Mouse (Mus musculus): ENCODE measurements around the gene Serac1.
A peak's percentile ranks its signal among the peaks of the same experiment; 100 is the strongest.

Gene Serac1

DNA sequence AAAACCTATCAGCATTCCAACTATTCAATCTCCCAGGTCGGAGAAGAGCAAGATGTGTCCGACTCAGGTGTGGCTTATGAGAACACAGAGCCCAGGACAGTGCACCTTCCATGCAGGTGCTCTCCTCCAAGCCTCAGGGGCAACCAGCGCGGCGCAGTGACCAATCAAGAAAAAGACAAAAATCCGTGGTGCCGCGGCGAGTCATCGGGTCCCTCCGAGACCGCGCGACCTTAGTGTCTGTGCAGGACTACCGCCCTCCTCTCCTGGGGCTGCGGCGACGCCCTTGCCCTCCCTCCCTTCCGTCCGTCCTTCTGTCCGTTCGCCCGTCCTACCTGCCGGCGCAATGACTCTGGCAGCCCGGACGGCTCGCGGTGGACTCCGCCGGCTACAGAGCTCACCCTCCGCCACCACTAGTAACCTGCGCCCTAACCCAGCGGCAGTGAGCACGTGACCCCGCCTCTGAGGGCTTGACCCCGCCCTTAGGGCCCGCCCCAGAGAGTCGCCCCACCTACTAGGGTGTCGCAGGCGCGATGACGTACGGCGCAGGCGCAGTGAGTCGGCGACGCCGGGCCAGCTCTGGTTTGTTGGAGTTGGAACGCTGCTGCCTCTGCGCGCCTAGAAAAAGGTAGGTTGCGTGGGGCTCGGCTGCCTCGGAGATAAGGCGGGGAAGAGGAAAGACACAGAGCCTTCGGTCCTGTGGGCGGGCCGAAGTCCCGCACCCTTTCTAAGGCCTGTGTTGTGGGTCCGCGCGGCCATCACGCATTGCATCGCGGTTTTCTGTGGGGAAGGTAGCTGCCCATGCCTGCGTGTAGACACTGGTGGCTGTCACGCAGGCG lies at the start of gene Serac1, which contains the start of gene Gtf2h5:
Serac1 (minus strand) TSS at position 455 of the 836 bp plus-strand sequence.
Gtf2h5 (plus strand) TSS at position 500 of the 836 bp plus-strand sequence.
- peak; percentile 97 for DNase-seq (ENCODE audit: low read depth, low spot score)

DNA sequence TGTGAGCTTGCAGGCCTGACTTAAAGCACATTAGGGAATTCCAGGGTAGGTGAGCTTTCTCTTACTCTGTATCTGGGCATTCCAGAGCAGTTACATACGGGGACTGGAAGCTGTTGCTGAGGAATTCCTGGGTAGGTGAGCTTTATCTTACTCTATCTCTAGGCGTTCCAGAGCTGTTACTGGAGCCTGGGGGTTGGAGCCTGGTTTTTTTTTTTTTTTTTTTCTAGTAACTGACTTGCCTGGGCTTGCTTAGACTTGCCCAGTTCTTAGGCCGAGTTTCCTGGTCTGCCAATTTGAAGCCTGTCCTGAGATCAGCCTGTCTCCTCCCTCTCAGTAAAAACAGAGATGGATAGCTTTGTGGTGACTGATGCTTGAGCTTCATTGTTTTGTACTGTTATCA lies 48.5 kb upstream of the Serac1 start:
- peak; percentile 64 for DNase-seq (ENCODE audit: low read depth, low spot score)

DNA sequence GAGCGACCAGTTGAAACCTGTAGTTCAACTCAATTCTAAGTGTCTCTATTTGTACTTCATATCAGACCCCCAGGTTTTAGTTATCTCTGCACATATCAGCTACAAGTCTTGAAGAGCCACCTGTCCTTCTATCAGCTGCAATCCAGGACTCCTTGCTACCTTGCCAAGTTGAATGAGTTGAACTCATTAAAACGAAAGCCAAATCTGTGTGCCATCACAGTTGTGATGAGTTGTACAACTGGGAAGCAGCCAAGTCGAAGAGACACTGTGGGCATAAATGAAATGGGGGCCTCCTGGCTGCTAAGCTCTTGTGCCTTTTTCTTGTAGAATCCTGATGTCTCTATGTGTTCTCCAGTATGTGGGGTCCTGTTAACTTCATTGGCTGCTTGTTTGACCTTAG lies 45.9 kb upstream of the Serac1 start:
- no peak for DNase-seq (ENCODE audit: low read depth, low spot score)

DNA sequence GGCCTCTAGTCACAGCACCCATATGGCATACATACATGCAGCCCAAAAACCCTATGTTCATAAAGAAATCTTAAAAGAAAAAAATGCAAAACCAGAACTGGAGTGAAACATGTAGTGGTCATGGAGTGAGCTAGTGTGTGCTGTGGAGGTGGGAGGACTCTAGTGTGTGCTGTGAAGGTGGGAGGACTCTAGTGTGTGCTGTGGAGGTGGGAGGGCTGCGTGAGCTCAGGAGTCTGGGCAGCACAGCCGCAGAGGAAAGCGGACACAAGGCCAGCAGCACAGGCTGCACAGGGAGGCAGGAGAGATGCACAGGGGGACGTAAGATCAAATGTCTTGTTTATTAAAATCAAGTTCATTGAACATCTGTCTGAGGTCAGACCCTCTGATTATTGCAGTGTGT lies 44.2 kb upstream of the Serac1 start:
- DNase-seq (ENCODE audit: low read depth, low spot score), result no peak

DNA sequence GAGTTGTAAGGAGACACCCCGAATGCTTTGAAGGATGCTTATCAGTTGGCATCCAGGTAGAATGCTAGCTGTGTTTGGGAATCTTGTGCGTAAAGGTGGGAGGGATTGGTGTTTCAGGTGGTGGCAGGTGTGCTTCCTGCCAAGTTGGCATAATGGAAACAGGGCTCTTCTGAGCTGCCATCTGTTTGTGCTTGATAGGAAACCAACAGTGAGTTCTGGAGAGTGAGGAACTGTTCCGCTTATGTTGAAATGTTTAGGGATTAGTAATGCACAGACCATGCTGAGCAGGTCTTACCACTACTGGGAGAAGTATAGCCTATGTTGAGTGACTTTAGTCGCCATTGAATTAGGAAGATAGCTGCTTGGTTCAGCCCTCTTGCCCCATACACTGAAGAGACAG lies 39.3 kb upstream of the Serac1 start:
- no peak for DNase-seq (ENCODE audit: low read depth, low spot score)

DNA sequence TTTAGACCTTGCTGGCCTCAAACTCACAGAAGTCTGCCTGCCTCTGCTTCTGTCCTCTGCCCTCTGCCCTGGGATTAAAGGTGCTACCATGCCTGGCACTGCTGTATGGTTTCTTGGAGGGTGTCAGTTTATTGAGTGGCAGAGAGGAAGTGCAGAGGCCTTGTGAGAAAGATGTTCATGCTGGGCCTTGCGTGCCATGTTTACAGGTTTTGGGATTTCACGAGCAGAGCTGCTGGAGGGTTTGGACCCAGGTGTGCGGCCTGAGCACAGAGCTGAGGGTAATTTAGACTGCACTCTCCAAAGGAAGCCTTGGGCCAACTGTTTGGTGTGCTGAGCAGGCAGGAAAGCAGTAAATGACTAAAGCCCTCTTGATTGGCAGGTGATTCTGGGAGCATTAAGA lies 38.4 kb upstream of the Serac1 start:
- DNase-seq (ENCODE audit: low read depth, low spot score), result no peak

DNA sequence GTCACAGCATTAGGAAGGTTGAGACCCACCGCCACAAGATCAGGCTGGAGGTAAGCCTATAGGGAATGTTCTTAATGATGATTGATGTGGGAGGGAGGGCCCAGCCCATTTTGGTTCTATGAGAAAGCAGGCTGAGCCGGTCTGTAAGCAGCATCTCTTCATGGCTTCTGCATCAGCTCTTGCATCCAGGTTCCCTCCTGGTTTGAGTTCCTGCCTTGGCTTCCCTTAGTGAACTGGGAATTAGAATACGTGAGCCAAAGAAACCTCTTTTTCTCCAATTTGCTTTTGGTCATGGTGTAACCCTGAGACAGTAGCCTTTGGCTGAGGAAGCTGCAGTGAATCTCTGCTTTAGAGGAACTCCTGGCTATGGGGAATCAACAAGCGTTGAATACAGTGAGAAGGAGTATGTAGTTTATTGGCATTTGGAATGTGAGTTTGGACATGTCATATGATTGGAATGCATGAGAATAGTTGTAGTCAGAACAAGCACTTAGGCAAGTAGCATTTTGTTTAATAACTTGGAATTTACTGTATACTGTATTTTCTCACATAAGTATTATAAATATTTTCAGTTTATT lies 37.7 kb upstream of the Serac1 start:
- DNase-seq (ENCODE audit: low read depth, low spot score), result no peak

DNA sequence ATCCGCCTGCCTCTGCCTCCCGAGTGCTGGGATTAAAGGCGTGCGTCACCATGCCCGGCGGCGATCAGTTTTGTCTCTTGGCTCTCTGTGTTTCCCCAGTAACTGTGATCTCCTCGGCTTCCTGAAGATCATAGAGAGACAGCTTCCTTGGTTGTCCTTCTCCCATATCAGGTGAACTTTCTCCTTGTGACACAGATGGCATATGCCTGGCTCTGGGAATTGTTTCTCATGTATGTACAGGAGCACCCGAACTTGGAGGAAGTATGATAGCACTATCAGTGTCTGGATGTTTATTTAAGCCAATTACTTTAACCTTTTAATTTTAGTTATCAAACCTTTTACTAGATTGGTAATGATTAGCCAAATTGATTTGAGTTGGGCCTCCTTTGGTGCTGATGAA lies 35.5 kb upstream of the Serac1 start:
- DNase-seq (ENCODE audit: low read depth, low spot score), result no peak

DNA sequence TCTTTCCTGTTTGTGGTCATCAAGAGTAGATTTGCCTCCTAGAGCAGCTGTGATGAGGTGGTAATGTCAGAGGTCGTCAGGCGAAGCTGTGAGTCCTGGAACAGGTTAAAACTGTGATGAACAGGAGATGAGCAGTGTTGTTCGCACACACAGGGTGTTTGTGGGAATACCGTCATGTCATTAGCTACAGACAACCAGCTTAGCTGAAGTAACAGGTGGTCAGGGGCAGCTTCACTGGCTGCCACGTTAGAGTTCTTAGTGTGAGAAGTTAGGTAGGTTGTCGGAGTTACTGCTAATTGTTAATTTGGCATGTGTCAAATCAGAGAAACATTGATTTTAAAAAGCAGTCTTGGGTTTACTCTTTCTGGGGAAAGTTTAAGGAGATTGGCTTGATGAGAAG lies 34.1 kb upstream of the Serac1 start:
- DNase-seq (ENCODE audit: low read depth, low spot score), result no peak

DNA sequence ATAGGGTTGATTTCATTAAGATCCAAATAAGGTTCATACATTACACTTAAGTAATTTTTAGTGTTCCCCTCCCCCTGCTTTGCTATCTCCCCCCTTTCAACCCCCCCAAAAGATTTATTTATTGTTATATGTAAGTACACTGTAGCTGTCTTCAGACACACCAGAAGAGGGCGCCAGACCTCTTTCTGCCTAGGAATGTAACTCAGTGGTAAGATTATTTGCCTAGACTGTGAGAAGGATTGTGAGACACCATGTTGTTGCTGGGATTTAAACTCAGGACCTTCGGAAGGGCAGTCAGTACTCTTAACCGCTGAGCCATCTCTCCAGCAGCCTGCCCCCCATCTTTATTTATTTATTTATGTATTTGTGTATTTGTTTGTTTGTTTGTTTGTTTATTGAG lies 31.4 kb upstream of the Serac1 start:
- DNase-seq (ENCODE audit: low read depth, low spot score), result no peak

DNA sequence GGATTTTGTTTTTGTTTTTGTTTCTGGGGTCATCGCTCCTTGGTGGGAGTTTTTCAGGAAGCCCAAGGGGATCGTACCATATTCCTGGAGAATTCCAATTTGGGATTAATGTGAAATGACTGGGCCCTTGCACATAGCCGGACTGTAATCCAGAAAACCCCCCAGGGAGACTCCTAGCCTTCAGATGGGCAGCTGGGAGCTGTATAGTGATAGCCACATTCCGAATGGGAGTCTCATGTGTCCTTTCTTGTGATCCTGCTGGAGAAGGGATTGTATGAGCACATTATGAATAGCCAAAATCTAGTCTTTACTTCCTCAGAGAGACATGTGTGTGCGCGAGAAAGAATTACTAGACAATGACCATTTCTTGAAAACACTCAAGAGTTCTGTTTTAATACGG lies 28.6 kb upstream of the Serac1 start:
- DNase-seq (ENCODE audit: low read depth, low spot score), result no peak

DNA sequence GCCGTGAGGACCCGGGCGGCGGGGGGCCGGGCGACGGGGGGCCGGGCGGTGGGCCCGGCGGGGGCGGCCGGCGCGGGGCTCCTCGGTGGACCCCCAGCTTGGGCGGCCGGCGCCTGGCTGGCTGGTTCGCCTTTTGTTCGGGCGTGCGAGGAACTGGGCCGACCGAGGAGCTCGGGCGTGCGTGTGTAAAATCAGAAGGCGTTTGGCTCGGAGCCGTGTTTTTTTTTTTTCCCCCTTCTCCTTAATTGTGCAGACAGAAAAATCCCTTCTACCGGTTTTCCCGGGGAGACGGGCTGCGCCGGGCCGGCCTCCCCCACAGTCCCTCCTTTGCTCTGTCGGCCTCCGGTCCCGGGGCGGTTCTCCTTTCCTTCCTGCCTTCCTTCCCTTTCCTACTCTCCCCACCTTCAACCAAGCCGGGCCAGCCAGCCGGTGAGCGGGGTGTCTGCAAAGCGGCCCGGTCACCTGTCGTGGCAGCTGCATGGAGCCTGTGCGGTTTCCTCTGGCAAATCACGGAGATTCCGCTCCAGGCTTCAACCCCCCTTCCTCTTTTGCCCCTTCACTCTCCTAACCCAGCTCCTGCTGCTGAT lies 27.6 kb upstream of the Serac1 start:
- peak; percentile 36 for DNase-seq (ENCODE audit: low read depth, low spot score)

DNA sequence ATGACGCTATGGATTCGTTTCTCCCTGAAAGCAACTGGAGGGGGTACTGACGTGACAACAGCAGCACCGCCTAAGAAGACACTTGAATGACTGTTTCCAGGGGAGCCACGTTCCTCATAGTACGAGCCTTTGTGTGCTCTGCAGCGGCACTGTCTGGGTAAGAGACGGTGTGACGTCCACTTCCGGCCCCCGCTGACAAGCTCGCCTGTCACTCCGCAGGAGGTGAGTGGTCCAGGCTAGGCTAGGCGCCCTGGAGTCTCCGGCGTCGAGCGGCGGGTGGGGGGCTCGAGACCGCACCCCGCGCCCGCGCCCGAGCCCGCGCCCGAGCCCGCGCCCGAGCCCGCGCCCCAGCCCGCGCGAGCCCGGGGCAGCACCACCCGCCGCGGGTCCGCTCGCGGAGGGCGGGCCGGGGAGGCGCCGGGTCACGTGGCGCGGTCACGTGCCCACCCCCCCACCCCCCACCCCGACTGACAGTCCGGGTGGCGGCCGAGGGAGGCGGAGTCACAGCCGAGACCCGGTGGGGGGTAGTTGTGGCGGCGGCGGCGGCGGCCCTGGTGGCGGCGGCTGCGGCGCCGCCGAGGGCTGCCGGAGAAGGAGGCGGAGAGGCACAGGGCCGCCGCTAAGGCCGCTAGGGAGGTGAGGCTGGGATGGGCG lies 26.9 kb upstream of the Serac1 start, which contains the start of gene Tulp4:
Tulp4 (plus strand) TSS at position 77 of the 654 bp plus-strand sequence.
- DNase-seq (ENCODE audit: low read depth, low spot score), result peak; percentile 90

DNA sequence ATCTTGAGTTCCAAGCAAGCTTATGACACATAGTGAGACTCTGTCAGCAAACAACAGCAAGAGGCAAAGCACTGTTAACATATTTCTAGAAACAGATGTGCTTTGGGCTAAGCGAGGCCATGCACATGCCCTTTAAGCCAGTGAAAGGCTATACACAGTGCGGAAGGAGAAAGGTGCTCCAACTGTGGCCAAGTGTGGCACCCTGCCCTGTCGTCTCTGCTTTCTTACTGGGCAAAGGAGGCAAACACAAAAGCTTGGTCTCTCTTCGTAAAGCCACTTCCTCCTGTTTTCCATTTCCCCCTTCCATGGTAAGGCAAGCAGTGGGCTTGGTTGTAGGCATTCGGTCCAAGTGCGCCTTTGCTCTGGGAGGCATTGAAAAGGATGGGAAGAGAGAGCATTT lies 24.0 kb upstream of the Serac1 start:
- DNase-seq (ENCODE audit: low read depth, low spot score), result no peak

DNA sequence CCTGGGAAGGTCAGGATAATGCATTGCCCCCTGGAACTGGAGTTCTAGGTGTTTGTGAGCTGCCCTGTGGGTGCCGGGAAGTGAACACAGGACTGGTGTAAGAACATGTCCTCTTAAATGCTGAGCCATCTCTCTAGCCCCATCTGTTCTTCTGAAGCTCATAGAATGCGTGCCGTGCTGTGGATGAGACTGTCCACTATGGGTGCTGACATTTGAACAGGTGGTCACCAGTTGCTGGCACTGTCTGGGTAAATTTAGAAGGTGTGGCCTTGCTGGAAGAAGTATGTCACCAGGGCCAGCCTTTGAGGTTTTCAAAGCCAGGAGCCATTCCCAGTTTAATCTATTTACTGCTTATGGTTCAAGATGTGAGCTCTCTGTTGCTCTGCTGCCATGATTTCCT lies 22.7 kb upstream of the Serac1 start:
- DNase-seq (ENCODE audit: low read depth, low spot score), result no peak

DNA sequence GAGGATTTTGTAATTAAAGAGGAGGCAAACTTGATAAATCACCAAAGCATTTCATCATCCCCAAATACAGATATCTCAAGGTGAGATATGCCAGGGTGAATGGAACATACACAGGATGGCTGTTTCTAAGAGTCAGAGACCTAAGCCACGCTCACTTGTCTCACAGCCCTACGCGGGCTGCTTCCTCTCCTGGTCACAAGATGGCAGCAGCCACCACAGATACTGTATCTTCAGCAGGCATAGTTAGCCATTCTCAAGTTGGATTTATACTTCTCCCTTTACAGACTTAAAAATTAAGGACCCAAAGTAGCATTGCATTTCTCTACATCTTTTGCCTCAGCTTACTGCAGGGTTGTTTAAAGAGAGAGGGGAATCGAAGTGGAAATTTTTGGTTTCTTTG lies 18.3 kb upstream of the Serac1 start:
- peak; percentile 56 for DNase-seq (ENCODE audit: low read depth, low spot score)

DNA sequence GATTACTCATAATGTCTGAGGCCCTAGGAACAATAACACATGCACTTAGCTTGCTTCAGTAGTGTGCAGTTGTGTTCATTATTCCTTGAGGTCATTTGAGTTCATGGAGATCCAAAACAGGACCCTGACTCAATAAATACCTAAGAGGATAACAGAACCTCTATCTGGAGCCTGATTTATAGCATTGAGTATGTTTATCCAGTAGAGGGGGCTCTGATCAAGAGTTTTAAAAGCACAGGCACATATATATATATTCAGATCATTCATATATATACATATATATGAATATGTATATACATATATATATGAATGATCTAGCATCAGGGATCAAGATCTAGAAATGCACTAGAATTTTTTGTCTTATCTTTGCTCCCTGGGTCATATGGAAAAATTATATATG lies 16.0 kb upstream of the Serac1 start:
- no peak for DNase-seq (ENCODE audit: low read depth, low spot score)

DNA sequence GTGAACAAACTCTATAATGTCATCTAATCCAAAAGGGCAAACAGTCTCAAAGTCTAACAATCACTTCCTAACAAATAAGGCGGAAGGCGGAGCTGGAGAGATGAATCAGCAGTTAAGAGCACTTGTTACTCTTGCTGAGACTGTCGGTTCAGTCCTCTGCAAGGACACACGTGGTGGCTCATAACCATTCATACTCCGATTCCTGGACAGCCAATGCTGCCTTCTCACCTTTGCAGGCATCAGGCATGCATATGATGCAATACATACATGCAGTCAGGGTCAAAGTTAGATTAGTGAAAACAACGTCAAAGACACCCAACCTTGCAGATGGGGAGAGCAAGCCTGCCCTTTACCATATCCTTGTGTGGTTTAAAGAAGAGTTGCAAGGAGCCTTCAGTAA lies 12.1 kb upstream of the Serac1 start:
- DNase-seq (ENCODE audit: low read depth, low spot score), result no peak

DNA sequence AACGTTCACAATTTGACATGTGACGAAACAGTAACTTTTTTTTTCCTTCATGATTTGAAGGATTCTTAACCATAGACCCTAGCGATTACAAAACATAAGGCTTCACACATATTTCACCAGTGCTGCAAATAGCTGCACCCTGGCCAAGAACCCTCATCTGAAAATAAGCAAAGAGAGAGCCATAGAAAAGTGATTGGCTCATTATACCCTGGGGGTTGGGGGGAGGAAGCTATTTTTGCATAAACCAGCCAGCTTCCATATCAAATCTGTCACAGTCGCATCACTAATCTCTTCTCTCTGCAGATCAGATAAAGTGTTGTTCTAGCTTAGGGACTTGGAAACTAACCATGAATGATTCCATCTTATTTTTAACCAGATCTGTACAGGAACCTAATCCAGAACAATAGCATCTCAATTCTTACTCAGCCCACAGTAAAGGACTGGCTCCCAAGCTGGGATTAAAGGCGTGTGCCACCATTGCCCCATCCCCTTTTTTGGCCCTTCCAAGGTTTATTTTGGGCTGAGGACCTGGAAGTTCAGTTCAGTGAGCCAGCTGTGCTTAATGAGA lies 3.9 kb upstream of the Serac1 start:
- DNase-seq (ENCODE audit: low read depth, low spot score), result no peak

DNA sequence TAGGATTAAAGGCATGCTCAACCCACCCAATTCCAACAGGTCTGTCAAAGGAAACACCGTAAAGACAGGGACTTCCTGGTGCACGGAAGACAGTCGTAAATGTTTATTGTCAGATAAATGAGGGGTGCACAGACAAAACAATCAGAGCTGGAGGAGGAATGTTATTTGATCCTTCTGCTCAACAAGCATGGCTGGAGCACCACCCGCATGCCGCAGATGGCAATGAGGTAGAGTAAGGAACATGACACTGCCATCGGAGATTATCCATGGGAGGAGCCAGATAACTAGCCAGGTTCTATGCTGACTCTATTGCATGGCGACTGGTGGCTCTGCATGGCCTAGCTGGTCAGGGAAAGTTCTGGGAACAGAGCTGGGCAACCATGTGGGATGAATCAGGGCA lies 6.1 kb downstream of the Serac1 start:
- peak; percentile 66 for DNase-seq (ENCODE audit: low read depth, low spot score)

DNA sequence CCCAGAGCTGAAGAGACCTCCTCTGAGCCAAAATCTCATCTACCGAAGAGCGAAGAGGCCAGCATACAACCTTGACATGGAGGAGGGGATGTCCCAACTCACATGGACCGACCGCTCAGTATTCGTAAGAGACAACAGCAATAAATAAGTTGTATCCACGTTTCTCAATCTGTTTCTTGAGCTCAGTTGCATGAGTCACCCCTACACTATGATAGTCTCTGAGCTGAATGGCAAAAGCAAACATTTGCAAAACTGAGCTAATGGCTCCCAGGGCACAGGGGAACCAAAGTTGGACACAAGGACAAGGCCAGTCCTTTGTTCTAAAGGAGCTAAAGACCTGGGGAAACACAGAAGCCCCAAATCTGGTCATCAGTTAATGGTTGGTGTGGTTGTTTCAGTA lies 9.7 kb downstream of the Serac1 start:
- DNase-seq (ENCODE audit: low read depth, low spot score), result no peak

DNA sequence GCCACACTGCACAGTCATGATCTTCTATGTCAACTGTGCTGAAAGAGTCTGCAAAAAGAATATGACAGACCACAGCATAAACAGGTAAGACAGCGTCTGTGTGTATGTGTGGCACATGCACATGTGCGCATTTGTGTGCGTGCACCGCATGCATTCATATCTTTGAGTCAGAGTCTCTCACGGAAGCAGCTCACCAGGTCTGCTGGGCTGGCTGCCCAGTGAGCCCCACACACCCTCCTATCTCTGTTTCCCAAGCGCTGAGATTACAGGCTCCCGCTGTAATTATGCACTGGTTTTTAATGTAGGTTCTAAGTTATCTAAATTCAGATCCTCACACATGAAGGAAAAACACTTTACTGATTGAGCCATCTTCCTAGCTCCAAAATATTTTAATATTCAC lies 11.9 kb downstream of the Serac1 start:
- no peak for DNase-seq (ENCODE audit: low read depth, low spot score)
